Comparison of ENCODE assay signal across 9 mouse cellular contexts in the genomic region with DNA sequence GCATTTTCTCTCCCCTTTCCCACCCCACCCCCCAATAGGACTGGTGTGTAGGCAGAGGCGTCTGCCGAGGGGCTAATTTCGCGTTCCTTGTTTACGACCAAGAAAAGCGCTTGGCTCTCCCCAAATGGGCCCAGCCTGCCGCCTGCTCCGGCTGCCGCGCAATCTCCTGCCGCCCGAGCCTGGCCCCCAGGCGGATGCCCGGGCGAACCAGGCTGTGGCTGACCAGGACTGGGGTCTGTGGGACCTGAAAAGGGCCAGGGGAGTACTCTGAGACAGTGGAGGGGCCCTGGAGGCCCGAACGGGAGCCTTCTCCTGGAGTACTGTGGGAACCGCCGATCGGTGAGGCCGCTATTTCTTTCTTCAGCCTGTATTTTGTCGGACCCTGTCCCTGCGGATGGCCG. TPM values are rescaled to one million over a fixed set of nuclear protein-coding genes. Genes with fewer than 3 reads are reported as not detected.
DNase-seq lines count a peak whose midpoint lies in the region; ATAC-seq lines count a peak whose summit lies in the region.
"Had no signal": no experiment of that assay in that cellular context is flagged by ENCODE, and none has a peak within 500 bp of the region (broad histone marks: within the 10 kb centered on the region; RNA-seq: fewer than 3 reads in every experiment).

No protein-coding gene starts in this region.

- DNase-seq in hindbrain, embryonic 11.5 days (ENCODE audit: low spot score): peak; percentile 56
- no peak for DNase-seq in hindbrain, embryonic 14.5 days (ENCODE audit: low spot score)
- DNase-seq in ES-E14 (ENCODE audit: low read depth, low spot score): no peak
- no peak for DNase-seq in layer of hippocampus, postnatal 14 days (ENCODE audit: low spot score in 2 of 2)
- no peak for DNase-seq in thymus, adult 18-20 months

- in situ Hi-C loops in ES-E14 (cut with MboI; ENCODE audit: low sequenced_read_pairs in 2 of 2, unreplicated experiment in 2 of 2): no loop called here

- no peaks in the 10 kb centered on the region for H3K36me3 ChIP-seq in hindbrain, embryonic 11.5 days (ENCODE audit: control insufficient read depth, insufficient read depth, low read length)
- no peaks in the 10 kb centered on the region for H3K36me3 ChIP-seq in hindbrain, embryonic 14.5 days (replicated peaks; ENCODE audit: control insufficient read depth, insufficient read depth)
- H3K36me3 ChIP-seq in ES-E14 (ENCODE audit: control insufficient read depth, insufficient read depth, low read length, poor library complexity, severe bottlenecking): no peaks in the 10 kb centered on the region
- H3K36me3 ChIP-seq in embryonic facial prominence, embryonic 13.5 days: no peaks in the 10 kb centered on the region
- H3K36me3 ChIP-seq in liver, embryonic 12.5 days: no peaks in the 10 kb centered on the region

- H3K4me3 ChIP-seq in hindbrain, embryonic 11.5 days (ENCODE audit: low read depth, low read length): no peak overlapping the region
- no peak overlapping the region for H3K4me3 ChIP-seq in hindbrain, embryonic 14.5 days (replicated peaks; ENCODE audit: low read length)
- H3K4me3 ChIP-seq in ES-E14 (ENCODE audit: insufficient read depth in 1 of 2, low read depth in 1 of 2, low read length in 2 of 2, poor library complexity in 1 of 2, severe bottlenecking in 1 of 2): peak overlapping the region; percentile 7 to 25; a peak in 2 of 4 replicates
- H3K4me3 ChIP-seq in embryonic facial prominence, embryonic 13.5 days: no peak overlapping the region
- no peak overlapping the region; the same call in 1 of the 2 replicates for H3K4me3 ChIP-seq in liver, embryonic 12.5 days

- H3K27ac ChIP-seq in hindbrain, embryonic 11.5 days (ENCODE audit: low read depth, low read length): no peak overlapping the region
- no peak overlapping the region for H3K27ac ChIP-seq in hindbrain, embryonic 14.5 days
- no peak overlapping the region for H3K27ac ChIP-seq in ES-E14 (ENCODE audit: insufficient read depth, low read depth, low read length, poor library complexity, severe bottlenecking)
- no peak overlapping the region for H3K27ac ChIP-seq in embryonic facial prominence, embryonic 13.5 days
- H3K27ac ChIP-seq in liver, embryonic 12.5 days: no peak overlapping the region

- H3K4me1 ChIP-seq in hindbrain, embryonic 11.5 days (replicated peaks; ENCODE audit: control insufficient read depth, insufficient read depth, low read length): 0 out of 2 replicates have a peak, but pooled peaks cover 3% of the 10 kb centered on the region
- 0 out of 2 replicates have a peak, but pooled peaks cover 4% of the 10 kb centered on the region for H3K4me1 ChIP-seq in hindbrain, embryonic 14.5 days (replicated peaks; ENCODE audit: control insufficient read depth, insufficient read depth, low read length)
- peaks cover 0 to 3% of the 10 kb centered on the region in 2 experiments; a peak in 1 of 4 replicates for H3K4me1 ChIP-seq in ES-E14 (ENCODE audit: control insufficient read depth in 2 of 2, insufficient read depth in 2 of 2, low read length in 2 of 2, poor library complexity in 1 of 2)
- H3K4me1 ChIP-seq in embryonic facial prominence, embryonic 13.5 days: peaks cover 20% of the 10 kb centered on the region
- H3K4me1 ChIP-seq in liver, embryonic 12.5 days: peaks cover 17% of the 10 kb centered on the region; the same call in 1 of the 2 replicates

- peaks cover 98% of the 10 kb centered on the region for H3K27me3 ChIP-seq in hindbrain, embryonic 11.5 days (ENCODE audit: control insufficient read depth, insufficient read depth, low read length)
- peaks cover 100% of the 10 kb centered on the region for H3K27me3 ChIP-seq in hindbrain, embryonic 14.5 days (ENCODE audit: control insufficient read depth, insufficient read depth, low read length)
- peaks cover 100% of the 10 kb centered on the region for H3K27me3 ChIP-seq in embryonic facial prominence, embryonic 13.5 days
- H3K27me3 ChIP-seq in liver, embryonic 12.5 days (replicated peaks): peaks cover 100% of the 10 kb centered on the region

- 0% methylated on average over 24 of the region's 24 CpGs for WGBS in hindbrain, embryonic 11.5 days
- 2% methylated on average over 24 of the region's 24 CpGs for WGBS in hindbrain, embryonic 14.5 days
- WGBS in embryonic facial prominence, embryonic 13.5 days: 2% methylated on average over 24 of the region's 24 CpGs
- 8% methylated on average over 24 of the region's 24 CpGs for WGBS in liver, embryonic 12.5 days (ENCODE audit: insufficient replicate concordance)

- H3K9me3 ChIP-seq in hindbrain, embryonic 11.5 days (ENCODE audit: control insufficient read depth, low read length): no peaks in the 10 kb centered on the region
- no peaks in the 10 kb centered on the region for H3K9me3 ChIP-seq in hindbrain, embryonic 14.5 days (ENCODE audit: control insufficient read depth, low read length)
- no peaks in the 10 kb centered on the region for H3K9me3 ChIP-seq in ES-E14 (ENCODE audit: control insufficient read depth, insufficient read depth, low read depth, low read length)
- no peaks in the 10 kb centered on the region for H3K9me3 ChIP-seq in embryonic facial prominence, embryonic 13.5 days
- H3K9me3 ChIP-seq in liver, embryonic 12.5 days (replicated peaks): no peaks in the 10 kb centered on the region

- ATAC-seq in hindbrain, embryonic 11.5 days (ENCODE audit: low FRiP score): no peak
- ATAC-seq in hindbrain, embryonic 14.5 days (ENCODE audit: low FRiP score): no peak
- ATAC-seq in embryonic facial prominence, embryonic 13.5 days (ENCODE audit: insufficient number of reproducible peaks, insufficient read depth, low FRiP score, low TSS enrichment, low read depth): no peak
- ATAC-seq in liver, embryonic 12.5 days: no peak
- no peak for ATAC-seq in megakaryocyte-erythroid progenitor cell, adult 5-6 weeks (replicated peaks; ENCODE audit: low FRiP score, low TSS enrichment, poor library complexity, severe bottlenecking)

- H3K9ac ChIP-seq in hindbrain, embryonic 11.5 days (ENCODE audit: low read depth, low read length): no peak overlapping the region
- H3K9ac ChIP-seq in hindbrain, embryonic 14.5 days: no peak overlapping the region
- no peak overlapping the region; the same call in 1 of the 2 replicates for H3K9ac ChIP-seq in ES-E14 (ENCODE audit: insufficient read depth, low read depth, low read length, poor library complexity, severe bottlenecking)
- H3K9ac ChIP-seq in embryonic facial prominence, embryonic 13.5 days: no peak overlapping the region
- H3K9ac ChIP-seq in liver, embryonic 12.5 days: no peak overlapping the region

- H3K4me2 ChIP-seq in hindbrain, embryonic 11.5 days (replicated peaks; ENCODE audit: low read depth, low read length): no peak overlapping the region
- no peak overlapping the region for H3K4me2 ChIP-seq in hindbrain, embryonic 14.5 days (replicated peaks)
- H3K4me2 ChIP-seq in embryonic facial prominence, embryonic 13.5 days: peak overlapping the region; percentile 16; the same call in 1 of the 2 replicates
- peak overlapping the region; percentile 22; the same call in 1 of the 2 replicates for H3K4me2 ChIP-seq in liver, embryonic 12.5 days

RNA-seq across cellular contexts. Expression of gene Hoxc6, which starts 2.4 kb away (rescaled TPM):
- polyA plus RNA-seq in hindbrain, embryonic 11.5 days (2014; fragmentation: Nextera tagmentation; extraction: Ambion mirVana): 0.45 and 5.4 TPM in 2 replicates
- polyA plus RNA-seq in hindbrain, embryonic 14.5 days (2014; fragmentation: Nextera tagmentation; extraction: Ambion mirVana): 20.9 and 24.8 TPM in 2 replicates
- total RNA-seq in ES-E14 (2012; rRNA removed): 0.32 and 0.58 TPM in 2 replicates
- polyA plus RNA-seq in embryonic facial prominence, embryonic 13.5 days (2015; fragmentation: Nextera tagmentation; extraction: Ambion mirVana): not detected in 2 replicates
- polyA plus RNA-seq in liver, embryonic 12.5 days (2016; fragmentation: Nextera tagmentation; extraction: Ambion mirVana): 0.17 and 0.19 TPM in 2 replicates
- not detected in 2 replicates for total RNA-seq in megakaryocyte-erythroid progenitor cell, adult 5-6 weeks (2014; fragmentation: Nextera tagmentation)
- total RNA-seq in megakaryocyte-erythroid progenitor cell, adult 5-6 weeks (2017): not detected in 2 replicates
- total RNA-seq in layer of hippocampus, postnatal 14 days (2021): not detected
- total RNA-seq: left cerebral cortex, postnatal 36 days had no signal

RNA-seq across cellular contexts. Expression of gene Hoxc8, which starts 10.1 kb away (rescaled TPM):
- not detected in 2 replicates for polyA plus RNA-seq in hindbrain, embryonic 11.5 days (2014; fragmentation: Nextera tagmentation; extraction: Ambion mirVana)
- polyA plus RNA-seq in hindbrain, embryonic 14.5 days (2014; fragmentation: Nextera tagmentation; extraction: Ambion mirVana): 9.2 and 22.9 TPM in 2 replicates
- 0.22 TPM in 1 of 2 replicates, not detected in the other for total RNA-seq in ES-E14 (2012; rRNA removed)
- polyA plus RNA-seq in embryonic facial prominence, embryonic 13.5 days (2015; fragmentation: Nextera tagmentation; extraction: Ambion mirVana): not detected in 2 replicates
- 0.08 and 0.22 TPM in 2 replicates for polyA plus RNA-seq in liver, embryonic 12.5 days (2016; fragmentation: Nextera tagmentation; extraction: Ambion mirVana)
- not detected in 2 replicates for total RNA-seq in megakaryocyte-erythroid progenitor cell, adult 5-6 weeks (2014; fragmentation: Nextera tagmentation)
- total RNA-seq in megakaryocyte-erythroid progenitor cell, adult 5-6 weeks (2017): not detected in 2 replicates
- not detected for total RNA-seq in layer of hippocampus, postnatal 14 days (2021)
- total RNA-seq: left cerebral cortex, postnatal 36 days had no signal

RNA-seq across cellular contexts. Expression of gene Hoxc4, which starts 18.2 kb away (rescaled TPM):
- 37.3 and 37.8 TPM in 2 replicates for polyA plus RNA-seq in hindbrain, embryonic 11.5 days (2014; fragmentation: Nextera tagmentation; extraction: Ambion mirVana)
- 74.9 and 90.0 TPM in 2 replicates for polyA plus RNA-seq in hindbrain, embryonic 14.5 days (2014; fragmentation: Nextera tagmentation; extraction: Ambion mirVana)
- 0.31 TPM in 1 of 2 replicates, not detected in the other for total RNA-seq in ES-E14 (2012; rRNA removed)
- 0.73 and 1.7 TPM in 2 replicates for polyA plus RNA-seq in embryonic facial prominence, embryonic 13.5 days (2015; fragmentation: Nextera tagmentation; extraction: Ambion mirVana)
- polyA plus RNA-seq in liver, embryonic 12.5 days (2016; fragmentation: Nextera tagmentation; extraction: Ambion mirVana): 1.3 and 1.9 TPM in 2 replicates
- total RNA-seq in megakaryocyte-erythroid progenitor cell, adult 5-6 weeks (2014; fragmentation: Nextera tagmentation): not detected in 2 replicates
- total RNA-seq in megakaryocyte-erythroid progenitor cell, adult 5-6 weeks (2017): not detected in 2 replicates
- not detected for total RNA-seq in layer of hippocampus, postnatal 14 days (2021)
- total RNA-seq: left cerebral cortex, postnatal 36 days had no signal

RNA-seq across cellular contexts. Expression of gene Hoxc9, which starts 24.3 kb away (rescaled TPM):
- not detected in 2 replicates for polyA plus RNA-seq in hindbrain, embryonic 11.5 days (2014; fragmentation: Nextera tagmentation; extraction: Ambion mirVana)
- polyA plus RNA-seq in hindbrain, embryonic 14.5 days (2014; fragmentation: Nextera tagmentation; extraction: Ambion mirVana): 0.25 and 0.75 TPM in 2 replicates
- 0.54 TPM in 1 of 2 replicates, not detected in the other for total RNA-seq in ES-E14 (2012; rRNA removed)
- polyA plus RNA-seq in embryonic facial prominence, embryonic 13.5 days (2015; fragmentation: Nextera tagmentation; extraction: Ambion mirVana): not detected in 2 replicates
- polyA plus RNA-seq in liver, embryonic 12.5 days (2016; fragmentation: Nextera tagmentation; extraction: Ambion mirVana): 0.07 TPM in 1 of 2 replicates, not detected in the other
- total RNA-seq in megakaryocyte-erythroid progenitor cell, adult 5-6 weeks (2014; fragmentation: Nextera tagmentation): not detected in 2 replicates
- total RNA-seq in megakaryocyte-erythroid progenitor cell, adult 5-6 weeks (2017): not detected in 2 replicates
- not detected for total RNA-seq in layer of hippocampus, postnatal 14 days (2021)
- total RNA-seq: left cerebral cortex, postnatal 36 days had no signal

RNA-seq across cellular contexts. Expression of gene Hoxc5, which starts 33.3 kb away (rescaled TPM):
- polyA plus RNA-seq in hindbrain, embryonic 11.5 days (2014; fragmentation: Nextera tagmentation; extraction: Ambion mirVana): 21.0 and 21.6 TPM in 2 replicates
- polyA plus RNA-seq in hindbrain, embryonic 14.5 days (2014; fragmentation: Nextera tagmentation; extraction: Ambion mirVana): 25.0 and 32.2 TPM in 2 replicates
- total RNA-seq in ES-E14 (2012; rRNA removed): 0.22 TPM in 1 of 2 replicates, not detected in the other
- polyA plus RNA-seq in embryonic facial prominence, embryonic 13.5 days (2015; fragmentation: Nextera tagmentation; extraction: Ambion mirVana): 1.1 and 1.8 TPM in 2 replicates
- polyA plus RNA-seq in liver, embryonic 12.5 days (2016; fragmentation: Nextera tagmentation; extraction: Ambion mirVana): 0.92 and 1.2 TPM in 2 replicates
- not detected in 2 replicates for total RNA-seq in megakaryocyte-erythroid progenitor cell, adult 5-6 weeks (2014; fragmentation: Nextera tagmentation)
- total RNA-seq in megakaryocyte-erythroid progenitor cell, adult 5-6 weeks (2017): not detected in 2 replicates
- not detected for total RNA-seq in layer of hippocampus, postnatal 14 days (2021)
- total RNA-seq: left cerebral cortex, postnatal 36 days had no signal

Comparison
In these comparisons a context has a peak if more than half of its experiments do, and no peak if none do; other contexts are left out.
1. H3K4me2 ChIP-seq: peak in embryonic facial prominence, embryonic 13.5 days (single experiment) and liver, embryonic 12.5 days (single experiment); none in hindbrain, embryonic 11.5 days (single experiment) and hindbrain, embryonic 14.5 days (single experiment).
2. H3K4me3 ChIP-seq: peak in ES-E14 (2 of 2); none in hindbrain, embryonic 11.5 days (single experiment), hindbrain, embryonic 14.5 days (single experiment), embryonic facial prominence, embryonic 13.5 days (single experiment) and liver, embryonic 12.5 days (single experiment).
3. RNA of gene Hoxc4, which starts 18.2 kb away (polyA plus RNA-seq): 74.9 to 90.0 TPM in hindbrain, embryonic 14.5 days and 37.3 to 37.8 TPM in hindbrain, embryonic 11.5 days; 0.73 to 1.7 TPM in embryonic facial prominence, embryonic 13.5 days and 1.3 to 1.9 TPM in liver, embryonic 12.5 days; every median in the first group is over 10 times any median in the second.